Mouse (Mus musculus) embryo, embryonic 11 days (tissue): Measurements from ENCODE around the gene Afg3l1.
"Not testable (repeated sequence)": the region's sequence is repeated elsewhere in the genome, so short reads cannot be mapped to it uniquely, and the experiment has no call there.

Experiments used
- DNase-seq: peaks from one replicate; pipeline ENCODE4 v3.0.0-alpha.2; 2015

Gene Afg3l1

GRCm38 (mm10) chr8:123518667-123519066 is 41.0 kb downstream of the Afg3l1 start, which contains the start of gene Gas8:
Gas8 (plus strand) TSS chr8:123518834.
- DNase-seq: peak; percentile 97

GRCm38 (mm10) chr8:123520048-123520447 is 42.3 kb downstream of the Afg3l1 start:
- not testable (repeated sequence) for DNase-seq

- DNase-seq: no peak
Observed at GRCm38 (mm10) chr8:123527720-123528489, 50.2 kb downstream of the Afg3l1 start.

- no peak for DNase-seq
Observed at GRCm38 (mm10) chr8:123536242-123536989, 58.7 kb downstream of the Afg3l1 start.

- DNase-seq: no peak
Observed at GRCm38 (mm10) chr8:123536990-123537380, 59.3 kb downstream of the Afg3l1 start.

GRCm38 (mm10) chr8:123537641-123538040 is 59.9 kb downstream of the Afg3l1 start:
- DNase-seq: not testable (repeated sequence)
